In the genomic region with DNA sequence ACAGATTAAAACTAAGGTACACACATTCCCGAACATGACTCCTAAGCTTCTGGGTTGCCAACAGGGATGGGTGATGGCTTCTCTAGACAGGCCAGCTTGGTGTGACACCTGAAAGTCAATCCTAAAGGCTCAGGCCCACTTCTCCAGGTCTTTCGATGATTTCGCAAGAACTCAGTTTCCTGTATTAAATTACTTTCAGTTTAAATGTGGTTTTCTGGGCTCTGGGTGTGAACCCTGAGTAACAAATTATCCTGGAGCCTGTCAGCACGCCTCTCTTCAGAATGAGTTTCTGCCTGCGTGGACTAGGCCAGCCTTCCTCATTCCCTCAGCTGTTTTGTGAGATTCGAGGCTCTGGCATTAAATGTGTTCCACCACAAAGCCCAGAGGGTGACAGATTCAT, we compare ENCODE assay signal across 22 mouse cellular contexts. TPM values are rescaled to one million over a fixed set of nuclear protein-coding genes. Genes with fewer than 3 reads are reported as not detected.
A peak's percentile ranks its signal among the peaks of the same experiment; 100 is the strongest.
DNase-seq lines count a peak whose midpoint lies in the region; ATAC-seq lines count a peak whose summit lies in the region.
"Had no signal": no experiment of that assay in that cellular context is flagged by ENCODE, and none has a peak within 500 bp of the region (broad histone marks: within the 10 kb centered on the region; RNA-seq: fewer than 3 reads in every experiment).

No protein-coding gene starts in this region.

- 85% methylated on average over 6 of the region's 6 CpGs for WGBS in hindbrain, embryonic 13.5 days
- WGBS in hindbrain, embryonic 16.5 days, result 79% methylated on average over 6 of the region's 6 CpGs

- 0 out of 2 replicates have a peak overlapping the region, but pooled peaks have one; percentile 23 for H3K27ac ChIP-seq in hindbrain, embryonic 13.5 days
- no peak overlapping the region for H3K27ac ChIP-seq in hindbrain, embryonic 16.5 days (ENCODE audit: low read depth, low read length)
- H3K27ac ChIP-seq: embryonic facial prominence, embryonic 12.5 days; heart, embryonic 15.5 days; hindbrain, postnatal 0 days; kidney, postnatal 0 days; liver, embryonic 14.5 days; midbrain, embryonic 12.5 days had no signal

- H3K9me3 ChIP-seq in hindbrain, embryonic 13.5 days, result no peaks in the 10 kb centered on the region
- H3K9me3 ChIP-seq in hindbrain, embryonic 16.5 days (ENCODE audit: control insufficient read depth, low read length), result no peaks in the 10 kb centered on the region
- H3K9me3 ChIP-seq: embryonic facial prominence, embryonic 12.5 days; heart, embryonic 15.5 days; midbrain, embryonic 12.5 days had no signal

- no peaks in the 10 kb centered on the region for H3K36me3 ChIP-seq in hindbrain, embryonic 13.5 days
- no peaks in the 10 kb centered on the region for H3K36me3 ChIP-seq in hindbrain, embryonic 16.5 days (ENCODE audit: control insufficient read depth, insufficient read depth, low read length)
- H3K36me3 ChIP-seq: embryonic facial prominence, embryonic 12.5 days; heart, embryonic 15.5 days; midbrain, embryonic 12.5 days had no signal

- no peak overlapping the region for H3K4me3 ChIP-seq in hindbrain, embryonic 13.5 days
- no peak overlapping the region for H3K4me3 ChIP-seq in hindbrain, embryonic 16.5 days (ENCODE audit: low read length)
- H3K4me3 ChIP-seq: embryonic facial prominence, embryonic 12.5 days; heart, embryonic 15.5 days; midbrain, embryonic 12.5 days had no signal

- peak; percentile 45 for DNase-seq in CD4-positive helper T cell, adult 2 months (ENCODE audit: low read depth, low spot score)
- DNase-seq in retina, postnatal 1 day, result no peak
- no peak for DNase-seq in heart, postnatal 25 days (ENCODE audit: low spot score)
- no peak for DNase-seq in urinary bladder, postnatal 4 days (ENCODE audit: low spot score in 2 of 2)
- DNase-seq: adrenal gland, postnatal 36 days; cerebellum, adult 11 months; cerebellum, adult 9-11 months; forebrain, postnatal 0 days; heart, postnatal 4 days; kidney, adult 18-20 months; layer of hippocampus, adult 9-11 months; lung, postnatal 4 days had no signal

- no peak overlapping the region for H3K9ac ChIP-seq in hindbrain, embryonic 13.5 days
- H3K9ac ChIP-seq in hindbrain, embryonic 16.5 days (ENCODE audit: low read depth, low read length), result no peak overlapping the region
- H3K9ac ChIP-seq: embryonic facial prominence, embryonic 12.5 days; forebrain, postnatal 0 days; heart, embryonic 15.5 days; liver, embryonic 14.5 days; midbrain, embryonic 12.5 days had no signal

- no peak for ATAC-seq in hindbrain, embryonic 13.5 days (ENCODE audit: low FRiP score)
- no peak for ATAC-seq in hindbrain, embryonic 16.5 days
- ATAC-seq in hematopoietic stem cell, adult 5-6 weeks (replicated peaks in 1 of 2; ENCODE audit: insufficient read depth in 1 of 2, low FRiP score in 2 of 2, low TSS enrichment in 1 of 2, low read depth in 1 of 2, poor library complexity in 2 of 2, severe bottlenecking in 2 of 2), result peak; percentile 35 to 49; a peak in 3 of 4 replicates
- peak; percentile 19; the same call in 1 of the 2 replicates for ATAC-seq in monocyte, adult 5-6 weeks (replicated peaks; ENCODE audit: insufficient number of reproducible peaks, low FRiP score, low TSS enrichment, poor library complexity, severe bottlenecking)
- ATAC-seq: forebrain, postnatal 0 days; hindbrain, postnatal 0 days had no signal

- peaks cover 10% of the 10 kb centered on the region; the same call in 1 of the 2 replicates for H3K4me1 ChIP-seq in hindbrain, embryonic 13.5 days (replicated peaks)
- H3K4me1 ChIP-seq in hindbrain, embryonic 16.5 days (ENCODE audit: control insufficient read depth, insufficient read depth, low read depth, low read length), result no peaks in the 10 kb centered on the region; the same call in 1 of the 2 replicates
- H3K4me1 ChIP-seq: embryonic facial prominence, embryonic 12.5 days; midbrain, embryonic 12.5 days had no signal

- no peak overlapping the region for H3K4me2 ChIP-seq in hindbrain, embryonic 13.5 days
- no peak overlapping the region for H3K4me2 ChIP-seq in hindbrain, embryonic 16.5 days (ENCODE audit: low read length)
- H3K4me2 ChIP-seq: embryonic facial prominence, embryonic 12.5 days; heart, embryonic 15.5 days; midbrain, embryonic 12.5 days had no signal

- no peaks in the 10 kb centered on the region for H3K27me3 ChIP-seq in hindbrain, embryonic 13.5 days
- H3K27me3 ChIP-seq in hindbrain, embryonic 16.5 days (replicated peaks; ENCODE audit: control insufficient read depth, insufficient read depth, low read length), result no peaks in the 10 kb centered on the region
- H3K27me3 ChIP-seq: embryonic facial prominence, embryonic 12.5 days; heart, embryonic 15.5 days; midbrain, embryonic 12.5 days had no signal

- intact Hi-C loops in heart, postnatal 25 days (cut with DNase I), result no loop called here

RNA-seq across cellular contexts. Expression of a gene that starts 16.8 kb away (rescaled TPM):
- 10.1 TPM in 2 replicates for polyA plus RNA-seq in hindbrain, embryonic 13.5 days (2015; fragmentation: Nextera tagmentation; extraction: Ambion mirVana)
- 7.9 and 11.4 TPM in 2 replicates for polyA plus RNA-seq in hindbrain, embryonic 16.5 days (2015; fragmentation: Nextera tagmentation; extraction: Ambion mirVana)
- 17.9 and 19.4 TPM in 2 replicates for total RNA-seq in hematopoietic stem cell, adult 5-6 weeks (2017)
- total RNA-seq in monocyte, adult 5-6 weeks (2017), result 131 to 275 TPM (median 210 TPM) in 3 replicates
- 100 to 1,000 TPM; 238 to 253 TPM for total RNA-seq in heart, postnatal 25 days (2021)

Comparison
In these comparisons a context has a peak if more than half of its experiments do, and no peak if none do; other contexts are left out.
1. ATAC-seq: peak in hematopoietic stem cell, adult 5-6 weeks (2 of 2) and monocyte, adult 5-6 weeks (single experiment); none in hindbrain, embryonic 13.5 days (single experiment) and hindbrain, embryonic 16.5 days (single experiment).